Mouse (Mus musculus) gastrocnemius, postnatal 36 days (tissue): Measurements from ENCODE around the gene Cuedc1. TPM values are rescaled to one million over a fixed set of nuclear protein-coding genes. Genes with fewer than 3 reads are reported as not detected.
A peak's percentile ranks its signal among the peaks of the same experiment; 100 is the strongest.

ENCODE experiments used
- DNase-seq, 2 experiments: peaks; one replicate each; pipeline ENCODE4 v3.0.0; 2022
- intact Hi-C: fragments of 180-260 bp; cut with DNase I; formaldehyde crosslinking; loops from one replicate; pipeline ENCODE4 v1.15.1; 2025
- total RNA-seq, 2 experiments: library from RNA; stranded (reverse); gene quantifications; 2 replicates each; pipeline ENCODE4 v1.2.3; 2021

Gene Cuedc1
- total RNA-seq, 2 experiments from 2014 or later: 80.3 to 96.9 TPM

DNA sequence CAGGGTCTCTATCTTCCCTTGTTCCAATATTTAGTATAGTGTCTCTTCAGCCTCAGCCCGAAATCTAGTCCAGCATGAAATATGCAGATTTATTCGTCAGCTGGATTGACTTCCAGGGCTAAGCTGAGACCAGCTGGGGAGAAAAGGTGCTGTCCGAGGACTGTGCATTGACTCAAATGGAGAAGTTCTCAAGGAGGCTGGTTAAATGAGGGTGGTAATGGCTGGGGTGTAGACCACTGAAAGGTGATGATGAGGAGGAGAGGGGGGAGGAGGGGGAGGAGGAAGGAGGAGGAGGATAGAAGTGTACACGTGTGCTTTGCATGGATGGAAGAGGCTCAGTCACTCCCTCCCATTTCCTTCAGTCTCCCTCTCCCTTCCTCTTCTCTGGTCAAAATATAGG is 46.2 kb downstream of the Cuedc1 start:
- DNase-seq: no peak
- intact Hi-C loops: no loop called here

DNA sequence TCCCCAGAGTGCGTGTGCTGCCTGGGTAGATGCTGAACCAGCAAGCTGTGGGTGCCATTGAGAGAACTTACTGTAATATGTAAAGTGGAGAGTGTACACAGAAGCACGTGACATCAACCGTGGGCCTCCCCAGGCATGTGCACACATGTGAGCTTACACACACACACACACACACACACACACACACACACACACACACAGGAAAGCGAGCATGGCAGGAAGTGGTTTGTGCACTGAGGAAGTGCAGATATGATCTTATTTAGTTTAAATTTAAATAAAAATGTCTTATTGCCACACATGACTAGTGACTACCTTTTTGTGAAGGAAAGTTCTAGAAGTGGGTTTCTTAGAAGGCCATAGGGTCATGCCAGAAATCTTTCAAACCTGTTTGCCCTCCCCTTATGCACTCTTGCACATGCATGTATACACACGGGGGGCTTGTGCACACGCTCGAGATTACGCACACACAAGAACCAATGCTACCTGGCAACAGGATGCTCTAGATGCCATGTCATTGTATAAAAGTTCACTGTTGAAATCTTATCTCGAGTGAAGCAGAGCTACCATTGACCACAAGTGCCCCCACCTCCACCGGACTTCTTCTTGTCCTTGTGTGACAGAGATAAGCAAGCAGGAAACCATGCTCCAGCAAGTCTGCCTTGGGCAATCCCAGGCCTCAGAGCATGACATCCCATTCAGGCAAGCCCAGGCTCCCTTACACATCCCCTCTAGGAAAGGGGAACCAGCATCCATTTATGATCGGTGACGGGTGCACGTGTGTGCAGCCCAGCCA is 47.6 kb downstream of the Cuedc1 start:
- no peak for DNase-seq
- intact Hi-C loops: no loop called here

DNA sequence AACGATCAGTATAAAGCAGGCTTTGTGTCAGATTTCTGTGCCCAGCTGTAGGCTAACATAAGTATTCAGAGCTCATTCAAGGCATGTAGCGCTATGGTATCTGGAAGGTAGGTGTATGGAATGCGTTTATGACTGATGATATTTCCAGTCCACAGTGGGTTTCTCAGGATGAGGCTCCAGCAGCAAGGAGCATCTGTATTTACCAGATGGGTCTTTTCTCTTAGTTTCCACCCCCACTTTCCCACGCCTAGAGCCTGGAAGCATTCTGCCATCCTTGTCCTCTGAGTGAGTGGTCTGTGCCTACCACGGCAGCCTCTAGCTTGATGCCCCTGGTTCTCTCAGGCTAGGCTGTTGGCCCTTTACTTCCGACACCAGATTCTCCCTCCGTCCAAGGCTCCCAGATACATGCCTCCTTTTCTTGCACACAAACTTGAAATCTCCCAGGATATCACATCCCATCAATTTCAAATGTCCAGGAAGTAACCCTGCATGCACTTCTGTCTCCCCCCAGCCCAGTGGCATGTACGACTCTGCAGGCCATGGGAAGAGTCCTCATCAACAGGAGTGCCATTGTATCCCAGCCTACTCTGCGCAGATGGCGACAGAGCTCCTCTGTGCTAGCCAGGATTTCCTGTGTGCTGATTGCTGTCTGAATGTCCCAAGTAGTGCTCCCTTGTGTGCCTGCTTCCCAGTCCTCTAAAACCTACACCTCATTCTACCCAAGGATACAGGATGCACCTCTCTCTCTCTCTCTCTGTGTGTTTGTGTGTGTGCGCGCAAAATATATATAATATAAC is 48.6 kb downstream of the Cuedc1 start:
- intact Hi-C loops: no loop called here
- DNase-seq: no peak

DNA sequence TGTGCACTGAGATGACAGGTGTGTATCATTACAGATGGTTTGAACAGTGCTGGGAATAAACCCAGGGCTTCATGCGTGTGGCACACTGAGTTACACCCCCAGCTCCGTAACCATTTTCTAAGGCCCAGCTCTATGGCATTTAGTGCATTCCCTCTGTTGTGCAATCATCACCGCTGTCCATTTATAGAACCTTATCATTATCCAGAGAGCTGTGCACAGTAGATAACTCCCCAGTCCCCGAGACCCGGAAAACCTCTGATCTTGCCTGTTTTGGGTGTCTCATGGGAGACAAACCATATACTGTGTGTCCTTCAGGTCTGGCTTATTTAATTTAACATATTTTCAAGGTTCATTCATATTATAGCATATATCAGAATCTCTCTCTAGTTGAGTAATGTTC is 49.5 kb downstream of the Cuedc1 start:
- intact Hi-C loops: no loop called here

DNA sequence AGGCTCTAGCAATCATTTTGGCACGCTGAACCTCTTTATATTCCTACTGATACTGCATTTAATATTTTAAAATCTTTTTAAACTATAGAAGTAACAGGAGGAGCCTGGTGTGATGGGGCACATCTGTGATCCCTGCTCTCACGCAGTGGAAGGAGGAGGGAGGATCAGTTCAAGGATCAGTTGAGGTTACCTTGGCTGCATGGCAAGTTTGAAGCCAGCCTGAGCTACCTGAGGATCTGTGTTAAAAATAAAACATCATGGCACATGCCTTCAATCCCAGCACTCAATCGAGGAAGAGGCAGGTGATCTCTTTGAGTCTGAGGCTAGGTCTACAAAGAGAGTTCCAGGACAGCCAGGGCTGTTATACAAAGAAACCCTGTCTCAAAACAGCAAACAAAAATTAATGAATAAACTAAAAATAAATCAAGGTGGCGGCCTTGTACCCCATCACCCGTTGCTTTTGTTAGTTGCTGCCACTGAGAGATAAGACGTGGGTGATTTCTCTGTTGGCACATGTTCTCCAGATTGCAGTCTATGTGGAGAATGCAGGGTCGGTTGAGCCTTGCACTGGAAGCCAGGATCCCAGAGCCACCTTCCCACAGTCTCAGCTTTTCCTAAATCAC is 50.3 kb downstream of the Cuedc1 start:
- intact Hi-C loops: no loop called here
- no peak for DNase-seq

More for the DNA sequence above, 49.5 kb downstream of the Cuedc1 start:
- DNase-seq: no peak

DNA sequence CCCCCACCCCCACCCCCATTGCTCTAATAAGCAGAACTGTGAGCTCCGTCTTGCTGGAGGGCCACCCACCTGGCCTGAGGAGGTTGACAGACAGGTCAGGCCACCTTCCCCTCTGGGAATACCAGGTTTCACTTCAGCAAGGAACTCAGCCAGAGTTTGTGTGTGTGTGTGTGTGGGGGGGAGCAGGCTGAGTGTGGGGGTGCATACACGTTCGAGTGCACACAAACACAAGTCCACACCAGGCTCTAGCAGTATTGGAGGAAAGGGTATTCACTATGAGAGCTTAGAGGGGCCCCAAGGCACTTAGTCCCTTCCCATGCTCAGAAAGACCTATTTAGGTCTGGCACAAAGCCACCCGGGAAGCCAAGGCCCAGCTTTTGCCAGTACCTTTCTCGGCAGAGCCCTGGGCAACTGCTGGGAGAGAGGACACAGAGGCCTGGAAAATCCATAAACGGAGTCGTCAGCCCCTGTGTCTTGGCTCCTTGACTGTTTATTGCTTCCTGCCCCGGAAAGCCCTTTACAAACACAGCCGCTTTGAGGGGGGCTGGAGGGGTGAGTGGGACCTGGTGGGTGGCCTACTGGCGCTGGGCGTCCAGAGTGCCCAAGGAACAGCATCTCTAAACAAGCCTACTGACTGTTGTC is 50.9 kb downstream of the Cuedc1 start:
- intact Hi-C loops: no loop called here
- DNase-seq: peak; percentile 62

DNA sequence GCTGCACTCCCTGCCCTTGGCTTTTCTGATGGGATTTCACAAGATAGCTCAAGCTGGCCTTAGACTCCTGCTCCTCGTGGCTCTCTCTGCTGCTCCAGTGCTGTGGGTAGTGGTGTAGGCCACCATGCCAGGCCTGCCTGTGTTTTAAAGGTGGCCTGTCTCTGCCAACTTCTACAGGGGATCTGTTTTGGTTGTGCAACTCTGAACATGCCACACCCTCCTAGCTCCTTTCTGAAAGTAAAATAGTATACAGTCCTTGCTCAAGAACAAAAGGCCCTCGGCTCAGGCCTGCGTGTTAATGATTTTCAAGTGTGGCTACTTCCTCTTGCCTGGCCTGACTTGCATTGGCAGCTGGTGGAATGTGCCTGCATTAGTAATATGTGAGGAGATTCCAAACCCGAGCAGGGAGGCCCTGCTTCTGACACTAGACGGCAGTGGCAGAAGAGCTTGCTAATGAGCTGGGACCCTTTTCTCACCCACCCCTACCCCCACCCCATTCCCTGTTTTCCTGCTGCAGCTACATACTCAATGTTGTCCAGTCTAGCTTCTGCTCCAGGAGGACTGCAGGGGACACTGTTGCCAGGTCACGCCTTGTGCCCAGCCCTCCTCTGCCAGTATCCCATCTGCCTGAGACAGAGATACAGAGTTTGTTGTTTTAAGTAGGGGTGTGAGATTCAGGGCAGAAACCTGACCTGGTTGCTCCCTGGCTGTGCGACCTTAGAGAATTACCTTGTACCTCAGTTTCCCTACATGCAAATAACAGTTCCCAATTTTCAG is 53.7 kb downstream of the Cuedc1 start:
- intact Hi-C loops: no loop called here
- DNase-seq: peak in 1 of 2 experiments; percentile 56

DNA sequence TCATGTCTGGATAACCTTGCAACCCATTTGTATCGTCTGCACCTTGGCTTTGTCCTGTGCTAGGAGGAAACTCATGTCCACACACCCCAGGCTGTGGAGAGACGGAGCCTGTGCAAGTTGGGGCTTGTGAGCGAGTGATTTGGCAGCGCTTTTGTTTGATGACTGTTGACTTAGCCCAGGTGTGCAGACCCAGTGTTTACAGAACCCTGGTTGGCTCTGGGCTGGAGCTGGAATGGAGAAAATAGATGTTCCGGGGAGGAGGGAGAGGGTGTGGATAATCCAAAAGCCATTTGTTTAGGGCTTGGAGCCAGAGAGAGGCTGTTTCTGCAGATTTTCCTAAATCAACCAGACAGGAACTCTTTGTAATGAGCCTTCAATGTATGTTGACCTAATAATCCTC is 56.0 kb downstream of the Cuedc1 start:
- intact Hi-C loops: loop anchor here (2.0 kb wide), 1 partner anchor 23 kb away; no protein-coding TSS in a partner anchor
- no peak for DNase-seq

DNA sequence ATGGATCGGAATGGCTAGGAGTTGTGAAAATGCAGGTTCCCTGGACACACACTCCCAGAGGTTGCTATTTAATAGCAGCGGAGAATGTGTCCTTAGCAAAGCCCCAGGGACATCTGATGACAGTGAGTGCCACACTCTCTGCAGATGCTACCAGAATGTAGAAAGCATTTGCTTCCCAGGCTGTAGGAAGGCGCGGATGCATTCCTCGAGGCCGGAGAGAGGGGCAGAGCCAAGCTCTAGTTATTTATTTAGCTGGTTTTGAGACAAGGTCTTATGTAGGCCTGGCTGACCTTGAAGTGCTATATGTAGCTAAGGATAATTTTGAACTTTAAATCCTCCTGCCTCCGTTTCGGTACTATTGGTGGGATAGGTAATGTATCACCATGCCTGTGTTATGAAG is 56.6 kb downstream of the Cuedc1 start:
- intact Hi-C loops: loop anchor here (2.0 kb wide), 1 partner anchor 24 kb away; no protein-coding TSS in a partner anchor
- DNase-seq: no peak

DNA sequence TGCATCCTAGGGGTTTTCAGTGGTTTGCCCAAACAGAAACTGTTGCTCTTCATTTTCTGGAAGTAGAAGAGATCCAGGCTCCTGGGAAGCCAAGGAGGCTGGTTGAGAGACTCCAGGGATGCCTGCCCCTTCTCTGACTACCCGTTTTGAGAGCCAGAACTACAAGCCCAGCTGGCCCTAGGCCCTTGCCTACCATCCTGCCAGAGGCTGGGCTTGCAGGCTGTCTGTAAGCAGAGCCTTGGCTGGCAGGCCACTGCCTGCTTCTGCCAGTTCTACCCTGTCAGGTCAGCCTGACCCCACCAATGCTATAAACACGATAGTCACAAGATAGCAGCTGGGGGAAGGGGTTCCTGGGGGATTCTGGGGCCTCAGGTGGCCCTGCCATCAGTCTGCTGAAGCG is 57.6 kb downstream of the Cuedc1 start:
- intact Hi-C loops: loop anchor here (2.0 to 5.0 kb wide), 2 partner anchors 25 to 38 kb away; no protein-coding TSS in a partner anchor
- peak; percentile 76 to 84 for DNase-seq

DNA sequence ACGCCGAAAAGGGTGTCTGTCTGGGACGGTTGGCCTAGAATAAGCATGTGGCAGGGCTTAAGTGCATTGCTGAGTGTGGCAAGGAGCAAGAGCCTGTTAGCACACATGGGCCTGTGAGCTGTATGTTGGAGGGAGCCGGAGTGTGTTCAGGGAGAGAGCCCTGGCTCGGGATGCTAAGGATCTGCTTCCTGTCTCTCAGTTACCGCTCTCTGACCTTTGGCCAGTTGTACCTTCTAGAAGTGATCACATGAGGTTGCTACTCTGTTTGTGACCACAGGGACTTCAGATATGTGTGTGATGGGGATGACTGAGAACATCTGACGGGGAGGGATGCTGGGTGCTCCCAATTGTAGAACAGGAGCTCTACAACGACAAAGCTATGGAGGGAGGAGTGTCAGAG is 58.1 kb downstream of the Cuedc1 start:
- intact Hi-C loops: loop anchor here (2.0 to 5.0 kb wide), 3 partner anchors 25 to 87 kb away; partner anchors contain the start of gene Vezf1
- DNase-seq: no peak

DNA sequence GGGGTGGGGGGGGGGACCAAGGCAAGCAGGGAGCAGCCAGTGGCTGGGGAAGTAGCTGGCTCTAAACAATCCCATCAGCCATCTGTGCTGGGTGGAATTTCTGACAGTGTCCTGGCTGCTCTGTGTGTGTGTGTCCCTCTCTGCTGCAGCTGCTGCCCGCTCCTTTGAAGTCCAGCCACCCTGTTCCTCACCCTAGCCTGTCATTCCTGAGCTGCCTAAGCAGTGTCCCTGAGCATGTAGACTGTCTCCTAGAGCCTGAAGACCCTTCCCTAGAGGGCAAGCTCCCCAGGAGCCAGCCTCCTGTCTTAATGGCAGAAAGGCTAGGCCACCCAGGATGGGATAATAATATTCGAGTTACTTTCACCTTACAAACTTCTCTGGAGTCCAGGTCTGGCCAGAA is 58.5 kb downstream of the Cuedc1 start:
- peak in 1 of 2 experiments; percentile 53 for DNase-seq
- intact Hi-C loops: loop anchor here (2.0 to 5.0 kb wide), 2 partner anchors 39 to 88 kb away; partner anchors contain the start of gene Vezf1

DNA sequence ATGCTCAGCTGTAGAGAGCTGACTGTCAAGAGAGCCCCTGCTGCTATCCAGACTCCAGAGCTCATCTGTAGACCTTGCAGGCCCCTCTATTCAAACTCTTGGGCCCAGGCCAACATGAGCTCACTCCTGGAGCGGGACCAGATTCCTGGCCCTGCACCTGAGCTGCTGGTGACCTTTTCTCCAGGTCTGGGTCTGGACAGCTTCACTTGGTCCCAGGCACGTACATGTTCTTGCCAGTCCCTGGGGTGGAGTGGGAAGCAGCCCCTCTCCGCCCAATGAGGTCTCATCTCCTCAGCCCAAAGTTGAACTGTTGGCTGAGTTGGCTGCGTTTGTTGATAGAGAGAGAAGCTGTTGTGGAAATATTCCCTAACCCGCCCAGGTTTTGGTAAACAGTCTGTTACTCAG is 61.0 kb downstream of the Cuedc1 start:
- intact Hi-C loops: loop anchor here (5.0 kb wide), 1 partner anchor 42 kb away; no protein-coding TSS in a partner anchor

DNA sequence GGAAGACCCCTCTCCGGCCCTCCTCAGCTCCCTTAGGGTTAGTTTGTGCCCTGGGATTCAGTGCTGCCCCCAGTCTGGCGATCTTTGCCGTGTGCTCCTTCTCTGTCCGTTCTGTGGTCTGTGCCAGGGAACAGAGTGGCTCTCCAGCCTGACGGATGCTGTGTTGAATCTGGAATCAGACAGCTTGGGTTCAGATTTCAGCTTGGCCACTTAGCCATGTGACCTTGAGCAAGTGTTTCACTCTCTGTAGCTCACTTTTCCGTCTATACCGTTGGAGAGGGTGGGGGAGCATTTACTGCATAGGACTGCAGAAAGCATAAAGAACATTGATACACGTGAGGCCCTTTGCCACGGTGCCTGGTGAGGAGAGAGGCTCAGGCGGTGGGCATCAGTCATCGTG is 61.5 kb downstream of the Cuedc1 start:
- DNase-seq: peak in 1 of 2 experiments; percentile 69
- intact Hi-C loops: loop anchor here (5.0 kb wide), 1 partner anchor 42 kb away; no protein-coding TSS in a partner anchor

More for the DNA sequence above, 61.0 kb downstream of the Cuedc1 start:
- peak; percentile 73 to 76 for DNase-seq

DNA sequence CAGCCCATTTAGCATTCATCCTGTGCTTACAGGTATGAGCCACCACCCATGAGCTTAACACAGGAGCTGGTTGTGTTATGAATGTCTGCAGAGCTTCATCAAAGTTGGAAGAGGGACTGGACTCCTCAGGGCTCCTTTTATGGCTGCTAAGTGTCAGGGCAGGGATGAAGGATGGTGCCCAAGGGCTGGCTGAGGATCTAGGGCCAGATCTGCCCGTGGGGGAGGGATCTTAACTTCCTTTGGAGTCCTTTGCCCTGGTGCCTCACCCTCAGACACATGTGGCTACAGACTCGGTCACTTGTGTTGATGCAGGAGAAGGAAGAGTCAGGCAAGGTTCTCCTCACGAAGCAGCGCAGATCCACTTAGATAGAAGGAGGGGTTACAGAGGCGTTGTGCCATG is 62.5 kb downstream of the Cuedc1 start:
- DNase-seq: no peak
- intact Hi-C loops: no loop called here

DNA sequence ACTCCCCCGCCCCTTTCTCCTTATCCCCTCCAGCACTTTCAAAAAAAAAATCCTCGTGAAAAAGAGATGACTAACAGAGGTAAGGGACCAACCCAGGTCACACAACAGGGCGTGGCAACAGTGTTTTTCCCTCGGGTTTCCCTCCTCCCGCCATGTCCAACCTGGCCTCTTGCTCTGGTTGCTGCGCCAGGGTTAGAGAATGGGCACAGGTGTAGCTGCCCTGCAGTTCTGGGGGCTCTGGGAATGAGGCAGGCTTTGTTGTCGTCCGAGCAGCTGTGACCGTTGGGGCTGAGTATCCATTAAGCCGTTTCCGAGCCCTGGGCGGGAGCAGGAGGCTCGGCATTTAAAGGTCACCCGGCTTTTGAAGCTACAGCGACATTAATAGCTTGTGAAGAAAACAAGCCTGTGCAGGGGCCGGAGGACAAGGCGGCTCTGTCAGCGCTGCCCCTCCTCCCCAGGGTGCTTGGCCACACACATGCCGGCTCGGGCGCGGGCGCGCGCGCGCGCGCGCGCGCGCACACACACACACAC is 63.3 kb downstream of the Cuedc1 start:
- peak; percentile 57 to 67 for DNase-seq
- intact Hi-C loops: no loop called here

DNA sequence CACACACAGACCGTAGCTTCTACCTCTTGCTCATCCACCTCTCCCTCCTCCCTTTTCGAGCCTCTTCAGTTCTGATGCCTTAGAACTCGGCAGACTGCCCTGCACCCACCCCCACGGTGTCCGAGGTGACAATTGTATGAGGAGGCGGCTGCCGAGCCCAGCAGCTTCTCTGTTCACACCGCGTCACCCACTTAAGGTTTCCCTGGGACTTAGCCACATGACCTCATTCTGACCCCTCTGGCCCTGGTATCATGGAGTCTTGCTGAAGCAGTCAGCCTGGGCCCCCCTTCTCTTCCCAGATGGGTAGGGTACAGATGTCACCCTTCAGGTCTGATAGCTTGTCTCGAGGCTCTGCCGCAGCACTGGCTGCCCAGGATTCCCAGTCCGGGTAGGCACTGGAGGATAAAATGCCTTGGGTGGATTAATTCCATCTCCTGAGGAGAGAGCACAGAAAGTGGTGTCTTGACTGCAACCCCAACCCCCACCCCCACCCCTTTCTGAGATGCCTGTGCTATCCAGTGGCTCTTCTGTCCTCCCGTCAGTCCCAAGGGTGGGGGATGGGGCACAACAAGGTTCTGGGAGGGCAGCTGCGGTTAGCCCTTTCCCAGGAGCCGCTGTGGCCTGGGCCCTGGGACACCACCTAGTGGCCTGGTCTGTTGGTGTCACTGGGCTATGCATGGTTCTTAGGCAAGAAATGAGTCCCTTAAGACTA is 63.9 kb downstream of the Cuedc1 start:
- intact Hi-C loops: no loop called here

DNA sequence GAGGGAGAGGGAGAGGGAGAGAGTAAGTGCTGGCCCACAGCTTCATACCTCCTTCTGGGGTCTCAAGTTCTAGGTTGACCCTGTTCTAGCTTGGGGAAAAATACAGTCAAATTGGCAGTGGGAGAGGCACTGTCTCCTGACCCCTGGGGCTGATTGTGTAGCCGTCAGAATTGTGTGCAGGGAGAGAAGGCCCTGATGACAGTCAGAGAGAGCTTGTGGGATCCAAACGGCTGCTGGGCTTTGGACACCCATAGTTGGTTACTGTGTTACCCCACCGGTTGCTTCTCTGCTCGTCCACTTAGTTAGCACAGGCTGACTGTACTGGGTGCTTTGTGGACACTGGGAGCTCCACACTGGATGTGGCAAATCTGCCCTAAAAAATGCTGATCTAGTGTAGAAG is 64.9 kb downstream of the Cuedc1 start:
- intact Hi-C loops: no loop called here
- DNase-seq: no peak

More for the DNA sequence above, 63.9 kb downstream of the Cuedc1 start:
- DNase-seq: peak; percentile 86 to 93
